Mouse (Mus musculus) hindbrain, embryonic 11.5 days (tissue): ENCODE measurements around the gene Sgms2. TPM values are rescaled to one million over a fixed set of nuclear protein-coding genes. Genes with fewer than 3 reads are reported as not detected.

Source experiments
- ATAC-seq: fragments of 200-750 bp; cut with Nextera tagmentation; 2 replicates; pipeline ENCODE4 v1.8.0; 2017; ENCODE audit warnings: mild to moderate bottlenecking, moderate TSS enrichment, moderate library complexity; ENCODE audit not compliant: low FRiP score
- DNase-seq: peaks from one replicate; pipeline ENCODE4 v3.0.0-alpha.2; 2015; ENCODE audit warnings: low spot score
- H3K27ac ChIP-seq: fragments of 300-500 bp; sonication (generic); 2 replicates; pipeline ENCODE4 v1.5.1; 2014; ENCODE audit warnings: mild to moderate bottlenecking, low read depth, low read length
- H3K27me3 ChIP-seq: fragments of 300-500 bp; sonication (generic); 2 replicates; pipeline ENCODE4 v1.6.1; 2014; ENCODE audit warnings: mild to moderate bottlenecking, low read length, moderate library complexity, mixed read lengths; ENCODE audit not compliant: control insufficient read depth, insufficient read depth
- H3K36me3 ChIP-seq: fragments of 300-500 bp; sonication (generic); 2 replicates; pipeline ENCODE4 v1.6.1; 2014; ENCODE audit warnings: mild to moderate bottlenecking, low read length, moderate library complexity, mixed read lengths; ENCODE audit not compliant: control insufficient read depth, insufficient read depth
- H3K4me1 ChIP-seq: fragments of 300-500 bp; sonication (generic); replicated peaks from 2 replicates; pipeline ENCODE4 v1.6.1; 2014; ENCODE audit warnings: low read length, mixed read lengths; ENCODE audit not compliant: control insufficient read depth, insufficient read depth
- H3K4me2 ChIP-seq: fragments of 300-500 bp; sonication (generic); replicated peaks from 2 replicates; pipeline ENCODE4 v1.6.1; 2014; ENCODE audit warnings: mild to moderate bottlenecking, low read depth, low read length
- H3K4me3 ChIP-seq: fragments of 300-500 bp; sonication (generic); 2 replicates; pipeline ENCODE4 v1.5.1; 2014; ENCODE audit warnings: low read depth, low read length
- H3K9ac ChIP-seq: fragments of 300-500 bp; sonication (generic); 2 replicates; pipeline ENCODE4 v1.6.1; 2014; ENCODE audit warnings: low read depth, low read length
- H3K9me3 ChIP-seq: fragments of 300-500 bp; sonication (generic); 2 replicates; pipeline ENCODE4 v1.6.1; 2016; ENCODE audit warnings: low read length; ENCODE audit not compliant: control insufficient read depth
- WGBS: fragments of 180-500 bp; shearing (Covaris S2); extraction: QIAGEN DNeasy Blood & Tissue Kit; methylation state at CpG from one replicate; pipeline ENCODE4 v1.1.7; 2014; 5-methylcytosine and 5-hydroxymethylcytosine counted together
- polyA plus RNA-seq: library from polyadenylated mRNA; unstranded; fragments of >200 nt; fragmentation: Nextera tagmentation; extraction: Ambion mirVana; gene quantifications from 2 replicates; pipeline ENCODE4 v1.2.1, GENCODE M21; 2014

Sgms2 gene
- polyA plus RNA-seq, 1 experiment from 2014 or later: 1.0 TPM

GRCm38 (mm10) chr3:131358205-131358604 is 133.0 kb downstream of the Sgms2 start:
- Histone ChIP-seq H3K27me3 (no peaks in the 10 kb centered on the region), H3K9ac (no peak overlapping the region), H3K27ac (no peak overlapping the region), H3K4me3 (no peak overlapping the region), H3K4me1 (no peaks in the 10 kb centered on the region), H3K9me3 (no peaks in the 10 kb centered on the region), H3K4me2 (no peak overlapping the region), H3K36me3 (no peaks in the 10 kb centered on the region)
- WGBS: 87% methylated on average over 5 of the region's 5 CpGs
- DNase-seq: no peak
- ATAC-seq: no peak

- no peak for DNase-seq
- Histone ChIP-seq H3K36me3 (no peaks in the 10 kb centered on the region), H3K9me3 (no peaks in the 10 kb centered on the region), H3K27ac (no peak overlapping the region), H3K9ac (no peak overlapping the region), H3K4me1 (no peaks in the 10 kb centered on the region), H3K4me3 (no peak overlapping the region), H3K4me2 (no peak overlapping the region), H3K27me3 (no peaks in the 10 kb centered on the region)
- 85% methylated on average over 3 of the region's 3 CpGs for WGBS
- ATAC-seq: no peak
These were observed 133.6 kb downstream of the Sgms2 start for GRCm38 (mm10) chr3:131357643-131358042.

- Histone ChIP-seq H3K27me3 (no peaks in the 10 kb centered on the region), H3K9me3 (no peaks in the 10 kb centered on the region), H3K9ac (no peak overlapping the region), H3K27ac (no peak overlapping the region), H3K4me2 (no peak overlapping the region), H3K36me3 (no peaks in the 10 kb centered on the region), H3K4me1 (no peaks in the 10 kb centered on the region), H3K4me3 (no peak overlapping the region)
- DNase-seq (no peak), ATAC-seq (no peak)
- 71% methylated on average over 5 of the region's 5 CpGs for WGBS
These were observed 135.2 kb downstream of the Sgms2 start for GRCm38 (mm10) chr3:131356026-131356425.

GRCm38 (mm10) chr3:131350539-131350938 is 140.7 kb downstream of the Sgms2 start:
- no peak overlapping the region for H3K4me2 ChIP-seq
- DNase-seq: no peak
- 92% methylated on average over 7 of the region's 7 CpGs for WGBS
- H3K27ac ChIP-seq: no peak overlapping the region
- no peaks in the 10 kb centered on the region for H3K9me3 ChIP-seq
- no peaks in the 10 kb centered on the region for H3K27me3 ChIP-seq
- no peak overlapping the region for H3K4me3 ChIP-seq
- ATAC-seq: no peak
- H3K4me1 ChIP-seq: no peaks in the 10 kb centered on the region
- H3K9ac ChIP-seq: no peak overlapping the region
- no peaks in the 10 kb centered on the region for H3K36me3 ChIP-seq

- H3K4me3 ChIP-seq: no peak overlapping the region
- 84% methylated on average over 6 of the region's 6 CpGs for WGBS
- H3K4me1 ChIP-seq: no peaks in the 10 kb centered on the region
- no peaks in the 10 kb centered on the region for H3K9me3 ChIP-seq
- no peak for ATAC-seq
- H3K4me2 ChIP-seq: no peak overlapping the region
- DNase-seq: no peak
- no peaks in the 10 kb centered on the region for H3K36me3 ChIP-seq
- no peaks in the 10 kb centered on the region for H3K27me3 ChIP-seq
- H3K9ac ChIP-seq: no peak overlapping the region
- H3K27ac ChIP-seq: no peak overlapping the region
These were observed 142.2 kb downstream of the Sgms2 start for GRCm38 (mm10) chr3:131349013-131349412.

GRCm38 (mm10) chr3:131348579-131348950 is 142.6 kb downstream of the Sgms2 start:
- 85% methylated on average over 3 of the region's 3 CpGs for WGBS

GRCm38 (mm10) chr3:131347831-131348578 is 143.2 kb downstream of the Sgms2 start:
- no peak overlapping the region for H3K9ac ChIP-seq
- H3K36me3 ChIP-seq: no peaks in the 10 kb centered on the region
- peak; percentile 31 for DNase-seq
- ATAC-seq: no peak
- no peaks in the 10 kb centered on the region for H3K4me1 ChIP-seq
- no peaks in the 10 kb centered on the region for H3K9me3 ChIP-seq
- no peaks in the 10 kb centered on the region for H3K27me3 ChIP-seq
- H3K4me3 ChIP-seq: no peak overlapping the region
- no peak overlapping the region for H3K4me2 ChIP-seq
- no peak overlapping the region for H3K27ac ChIP-seq
- WGBS: 59% methylated on average over 6 of the region's 6 CpGs

More at GRCm38 (mm10) chr3:131348579-131348950, 142.6 kb downstream of the Sgms2 start:
- Histone ChIP-seq H3K9me3 (no peaks in the 10 kb centered on the region), H3K4me2 (no peak overlapping the region), H3K27ac (no peak overlapping the region), H3K4me1 (no peaks in the 10 kb centered on the region), H3K27me3 (no peaks in the 10 kb centered on the region), H3K4me3 (no peak overlapping the region), H3K36me3 (no peaks in the 10 kb centered on the region), H3K9ac (no peak overlapping the region)
- ATAC-seq (no peak), DNase-seq (no peak)

- WGBS: 94% methylated on average over 6 of the region's 6 CpGs
These were observed 145.3 kb downstream of the Sgms2 start for GRCm38 (mm10) chr3:131345903-131346302.

GRCm38 (mm10) chr3:131343311-131343710 is 147.9 kb downstream of the Sgms2 start:
- Histone ChIP-seq H3K4me1 (no peaks in the 10 kb centered on the region), H3K36me3 (no peaks in the 10 kb centered on the region), H3K4me2 (no peak overlapping the region), H3K27me3 (no peaks in the 10 kb centered on the region), H3K9me3 (no peaks in the 10 kb centered on the region), H3K4me3 (no peak overlapping the region), H3K27ac (no peak overlapping the region), H3K9ac (no peak overlapping the region)
- WGBS: 84% methylated on average over 6 of the region's 6 CpGs
- ATAC-seq (no peak), DNase-seq (no peak)

More at GRCm38 (mm10) chr3:131345903-131346302, 145.3 kb downstream of the Sgms2 start:
- H3K9ac ChIP-seq: no peak overlapping the region
- H3K36me3 ChIP-seq: no peaks in the 10 kb centered on the region
- H3K27me3 ChIP-seq: no peaks in the 10 kb centered on the region
- ATAC-seq (no peak), DNase-seq (no peak)
- H3K9me3 ChIP-seq: no peaks in the 10 kb centered on the region
- no peaks in the 10 kb centered on the region for H3K4me1 ChIP-seq
- H3K4me2 ChIP-seq: no peak overlapping the region
- H3K4me3 ChIP-seq: no peak overlapping the region
- no peak overlapping the region for H3K27ac ChIP-seq
